Mouse (Mus musculus) heart, adult 18-20 months (tissue): ENCODE data around the gene Meis2. TPM values are rescaled to one million over a fixed set of nuclear protein-coding genes. Genes with fewer than 3 reads are reported as not detected.

Experiments used
- DNase-seq, 2 experiments: peaks; one replicate each; pipeline ENCODE4 v3.0.0; 2021 to 2022; ENCODE audit warnings: mixed read lengths in 1 of 2
- total RNA-seq, 2 experiments: library from RNA; stranded (reverse); gene quantifications; 2 replicates each; pipeline ENCODE4 v1.2.3; 2021

Meis2 gene
- total RNA-seq, 2 experiments from 2014 or later = 19.1 to 24.3 TPM

DNA sequence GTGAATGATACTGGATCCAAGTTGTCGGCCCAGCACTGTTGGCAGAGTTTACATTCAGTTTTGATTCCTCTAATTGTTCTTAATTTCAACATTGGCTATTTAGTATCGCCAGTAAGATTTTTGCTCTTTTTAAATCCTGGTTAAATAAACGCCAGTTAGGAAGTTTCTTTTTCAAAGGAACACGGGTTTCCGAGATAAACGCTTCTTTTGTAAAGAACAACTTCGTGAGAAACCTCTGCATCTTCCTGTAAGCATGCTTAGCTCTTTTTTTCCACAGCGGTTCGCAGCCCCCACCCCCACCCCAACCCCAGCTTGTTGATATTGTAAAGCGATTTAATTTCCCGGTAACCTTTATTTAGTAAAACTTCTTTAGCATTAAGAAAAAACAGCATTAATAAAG lies 2.8 kb upstream of the Meis2 start:
- DNase-seq = no peak

DNA sequence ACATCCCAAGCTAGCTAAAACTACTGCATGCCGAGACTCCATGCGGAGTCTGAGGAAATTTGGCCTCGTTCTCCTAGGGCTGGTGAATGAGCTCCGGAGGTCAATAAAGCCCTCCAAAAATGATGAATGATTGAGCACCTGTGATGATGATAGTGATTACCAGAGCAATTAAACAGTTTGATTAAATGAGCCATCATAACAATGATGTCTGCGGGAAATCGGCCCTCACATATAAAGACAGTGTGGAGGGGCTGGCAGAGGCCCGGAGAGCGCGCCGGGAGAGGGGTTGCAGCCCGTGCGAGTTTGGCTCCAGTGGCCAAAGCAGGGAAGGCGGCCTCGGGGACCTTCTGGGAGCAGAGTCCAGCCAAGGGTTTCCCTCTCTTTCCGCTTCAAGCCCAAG lies 2.1 kb upstream of the Meis2 start:
- peak; percentile 19 to 34 for DNase-seq

DNA sequence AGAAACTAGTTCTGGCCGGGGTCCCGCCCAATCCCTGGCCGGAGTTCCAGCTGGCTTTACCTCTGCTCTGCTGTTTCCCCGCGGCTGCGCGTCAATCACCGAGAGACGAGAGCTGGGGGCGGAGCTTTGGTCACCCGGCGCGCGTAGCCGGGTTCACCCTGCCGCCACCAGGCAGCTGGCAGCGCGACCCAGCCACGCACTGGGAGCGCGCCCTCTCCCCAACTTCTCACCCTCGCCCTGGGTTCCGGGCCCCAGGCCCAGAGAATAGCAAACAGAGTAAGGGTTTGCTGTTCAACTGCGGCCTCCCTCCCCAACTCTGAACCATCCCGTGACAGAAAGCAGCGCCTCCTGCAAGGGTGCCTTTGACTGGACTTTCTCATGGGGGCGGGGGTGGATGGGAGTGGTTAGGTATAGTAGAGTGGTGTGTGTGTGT lies 1.4 kb upstream of the Meis2 start:
- peak; percentile 93 for DNase-seq

DNA sequence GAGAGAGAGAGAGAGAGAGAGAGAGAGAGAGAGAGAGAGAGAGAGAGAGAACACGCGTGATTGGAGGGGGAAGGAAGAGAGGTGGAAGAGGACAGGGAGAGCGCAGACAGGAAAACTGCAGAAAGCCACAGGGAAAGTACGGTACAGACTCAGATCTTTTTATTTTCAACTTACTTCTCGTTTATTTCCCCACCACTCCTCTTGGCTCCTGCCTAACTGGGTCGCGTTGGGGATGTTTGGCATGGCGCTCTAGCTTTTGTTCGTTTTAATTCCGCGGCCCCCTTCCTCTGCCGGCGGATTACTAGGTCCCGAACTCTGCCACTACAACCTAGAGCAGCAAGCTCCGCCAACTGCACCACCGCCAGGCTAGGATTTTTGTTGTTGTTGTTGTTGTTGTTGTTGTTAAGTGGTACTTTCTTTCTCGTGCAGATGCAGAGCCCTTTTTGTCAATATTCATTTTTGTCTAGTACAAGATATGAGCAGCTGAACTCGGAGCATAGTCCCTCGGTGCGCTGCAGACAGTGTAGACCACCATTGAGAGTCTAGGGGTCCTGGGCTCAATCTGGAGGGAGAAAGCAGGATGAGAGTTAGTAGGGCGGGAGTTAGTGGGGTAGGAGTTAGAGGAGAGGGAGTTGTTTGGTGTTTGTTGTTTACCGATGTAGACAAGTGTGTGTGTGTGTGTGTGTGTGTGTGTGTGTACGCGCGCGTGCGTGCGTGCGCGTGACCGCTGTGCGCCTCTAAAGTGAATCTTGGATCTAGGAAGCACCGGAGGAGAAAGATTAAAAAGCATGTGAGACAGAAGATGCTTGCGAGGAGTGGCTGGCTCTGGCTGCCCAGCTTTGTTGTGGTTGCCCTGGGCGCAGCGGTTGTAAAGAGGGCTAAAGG lies 660 bp upstream of the Meis2 start:
- peak in 1 of 2 experiments; percentile 68 for DNase-seq

DNA sequence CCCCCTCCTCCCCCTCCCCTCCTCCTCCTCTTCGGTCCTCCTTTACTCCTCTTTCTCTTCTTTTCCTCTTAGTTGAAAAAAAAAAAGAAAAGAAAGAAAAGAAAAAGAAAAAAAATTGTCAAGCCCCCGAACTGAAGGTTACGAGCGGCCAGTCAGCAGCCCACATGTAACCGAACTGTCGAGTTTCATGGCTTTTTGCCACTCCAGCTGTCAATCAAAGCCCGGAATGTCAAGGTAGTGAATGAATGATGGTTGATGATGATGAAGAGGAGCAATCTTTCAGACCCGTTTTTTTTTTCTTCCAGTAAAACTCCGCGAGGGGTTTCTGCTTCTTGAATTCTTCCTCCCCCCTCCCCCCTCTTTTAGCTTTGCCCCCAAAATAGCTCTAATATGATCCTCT lies 582 bp downstream of the Meis2 start:
- DNase-seq = peak; percentile 46 to 72

DNA sequence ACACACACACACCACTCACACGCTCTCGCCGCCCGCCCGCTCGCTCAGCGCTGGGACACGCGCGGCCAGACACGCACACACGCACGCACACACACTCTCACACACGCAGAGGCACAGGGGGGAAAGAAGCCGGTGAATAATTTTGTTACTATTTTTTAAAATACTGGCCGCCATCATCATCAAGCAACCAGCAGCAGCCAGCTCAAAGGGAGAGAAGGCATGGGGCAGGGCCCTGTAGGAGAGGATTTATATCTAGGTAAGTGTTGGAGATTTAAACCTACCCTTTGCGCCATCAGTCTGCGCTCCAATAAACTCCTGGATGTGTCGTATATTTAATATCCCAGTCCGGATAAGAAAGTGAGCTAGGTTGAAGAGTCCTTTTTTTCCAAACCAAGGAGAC lies 1.1 kb downstream of the Meis2 start:
- DNase-seq = peak in 1 of 2 experiments; percentile 74

DNA sequence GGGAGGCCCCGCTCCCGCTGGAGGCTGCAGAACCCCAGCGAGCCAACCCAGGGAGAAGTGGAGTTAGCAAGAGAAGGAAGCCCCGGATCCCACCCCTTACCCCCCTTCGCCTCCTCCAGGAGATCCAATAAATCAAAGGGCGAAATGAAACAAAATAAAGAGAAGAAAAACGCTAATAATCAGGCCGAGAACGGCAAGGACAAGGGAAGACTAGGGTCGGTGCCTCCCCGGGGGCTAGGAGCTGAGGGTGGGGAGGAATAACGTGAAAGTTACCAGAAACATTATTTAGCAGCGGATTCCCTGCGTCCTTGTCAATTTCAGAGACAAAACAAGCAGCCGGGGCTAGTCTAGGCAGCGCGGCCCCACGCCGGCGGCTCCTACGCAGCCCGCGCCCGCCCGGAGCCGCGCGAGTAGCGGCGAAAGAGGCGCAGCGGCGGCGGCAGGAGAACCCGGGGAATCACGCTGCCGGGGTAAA lies 1.8 kb downstream of the Meis2 start:
- peak; percentile 46 to 74 for DNase-seq

DNA sequence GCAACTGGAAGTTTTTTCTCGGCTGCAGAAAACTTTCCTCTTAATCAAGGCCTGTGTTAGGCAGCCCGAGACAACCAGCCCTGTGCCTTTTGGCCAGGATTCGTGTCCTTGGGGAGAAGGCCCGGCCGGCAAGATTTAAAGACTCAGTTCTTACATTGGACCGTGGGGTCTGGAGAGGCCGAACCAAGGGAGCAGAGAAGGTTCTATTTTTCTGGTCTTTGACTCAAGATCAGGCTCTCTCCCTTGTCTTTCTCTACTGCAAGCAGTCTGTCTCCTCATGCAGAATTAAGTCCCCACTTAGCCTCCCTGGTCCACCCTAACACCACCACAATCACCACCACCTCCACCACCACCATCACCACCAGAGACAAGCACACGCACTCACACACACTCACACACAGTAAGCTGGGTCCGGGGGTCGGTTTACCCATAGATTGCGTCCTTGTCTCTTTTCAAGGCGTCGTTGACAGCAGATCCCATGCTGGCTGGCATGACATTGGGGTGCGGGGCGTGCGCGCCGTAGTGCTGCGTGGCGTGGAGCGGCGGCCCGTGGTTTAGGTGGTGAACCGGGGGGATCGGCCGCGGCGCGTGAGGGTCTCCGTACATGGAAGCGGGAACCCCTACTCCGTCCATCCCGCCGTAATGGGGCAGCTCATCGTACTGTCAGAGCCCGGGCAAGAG lies 2.7 kb downstream of the Meis2 start:
- peak; percentile 61 to 74 for DNase-seq

DNA sequence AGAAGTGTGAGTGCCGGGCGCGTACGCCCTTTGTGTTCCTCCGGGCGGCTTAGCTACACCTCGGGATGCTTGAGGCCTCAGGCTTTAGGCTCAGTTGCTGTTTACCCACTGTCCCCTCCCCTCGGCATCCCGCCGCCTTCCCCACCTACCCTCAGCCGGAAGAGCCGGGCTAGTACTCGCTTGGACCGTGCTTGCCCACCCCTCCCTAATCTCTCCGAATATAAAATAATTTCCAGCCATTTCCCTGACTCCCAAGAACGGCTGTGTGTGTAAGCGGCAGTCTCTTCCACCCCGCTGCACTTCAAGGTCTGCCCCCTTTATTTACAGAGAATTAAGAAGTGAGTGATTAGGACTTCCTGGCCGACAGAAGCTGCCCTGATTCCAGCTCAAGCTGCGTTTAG lies 3.4 kb downstream of the Meis2 start:
- DNase-seq = peak; percentile 65 to 71

DNA sequence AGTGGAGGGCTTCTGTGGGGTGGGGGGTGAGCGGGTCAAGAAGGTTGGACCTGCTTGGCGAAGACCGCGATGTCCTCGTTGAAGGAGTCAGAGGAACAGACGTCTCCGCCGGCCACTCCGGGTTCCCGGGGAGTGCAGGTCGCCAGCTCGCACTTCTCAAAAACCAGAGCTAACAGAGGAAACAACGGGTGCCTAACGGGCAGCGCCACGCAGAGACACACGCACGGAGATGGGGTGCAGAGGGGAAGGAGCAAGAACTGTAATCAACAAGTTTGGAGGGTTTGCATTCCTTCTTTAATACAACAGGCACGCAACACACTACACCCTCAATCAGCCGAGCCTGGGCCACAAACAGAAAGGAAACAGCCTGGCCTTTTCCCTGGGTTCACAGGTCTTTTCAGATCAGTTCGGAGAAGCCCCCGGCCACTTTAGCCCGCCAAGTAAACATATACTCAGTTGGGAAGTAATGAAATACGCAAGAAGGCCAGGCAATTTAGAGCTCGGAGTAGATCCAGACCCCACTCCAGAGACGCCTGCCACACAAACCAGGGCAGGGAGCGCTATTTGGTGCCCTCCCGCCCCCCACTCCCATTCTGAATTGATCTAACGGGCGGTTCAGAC lies 4.1 kb downstream of the Meis2 start:
- peak; percentile 41 to 73 for DNase-seq

DNA sequence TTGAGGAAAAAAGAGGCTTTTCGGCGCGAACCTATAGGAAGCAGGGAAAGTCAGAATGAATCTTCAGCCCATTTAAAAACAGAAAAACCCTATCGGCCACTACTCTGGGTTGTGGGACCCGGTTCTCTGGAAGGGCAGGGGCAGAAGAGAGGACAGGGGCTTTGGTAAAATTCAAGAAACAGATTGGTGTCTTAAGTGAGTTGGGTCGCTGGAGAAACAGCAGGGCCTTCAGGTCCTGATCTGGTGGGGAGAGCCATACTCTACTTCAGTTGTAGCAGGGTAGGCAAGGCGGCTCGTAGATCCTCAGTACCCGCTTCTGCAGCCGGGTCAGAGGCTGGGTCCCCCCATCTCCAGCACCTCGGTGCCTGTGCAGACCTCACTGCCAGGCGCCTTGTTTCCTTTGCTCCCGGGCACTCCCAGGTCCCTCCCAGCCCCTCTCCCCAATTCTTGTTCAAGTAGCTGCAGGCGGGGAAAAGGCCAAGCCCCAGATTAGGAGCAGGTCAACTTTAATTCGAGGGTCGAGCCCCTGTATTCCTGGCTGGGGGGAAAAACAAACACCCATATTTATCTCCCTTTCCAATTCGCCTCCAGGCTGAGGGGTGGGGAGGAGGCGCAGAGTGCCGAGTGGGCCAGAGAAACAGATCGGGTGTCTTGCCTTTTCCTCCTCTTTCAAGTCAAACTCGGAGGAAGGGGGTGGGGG lies 4.8 kb downstream of the Meis2 start:
- peak in 1 of 2 experiments; percentile 65 for DNase-seq

DNA sequence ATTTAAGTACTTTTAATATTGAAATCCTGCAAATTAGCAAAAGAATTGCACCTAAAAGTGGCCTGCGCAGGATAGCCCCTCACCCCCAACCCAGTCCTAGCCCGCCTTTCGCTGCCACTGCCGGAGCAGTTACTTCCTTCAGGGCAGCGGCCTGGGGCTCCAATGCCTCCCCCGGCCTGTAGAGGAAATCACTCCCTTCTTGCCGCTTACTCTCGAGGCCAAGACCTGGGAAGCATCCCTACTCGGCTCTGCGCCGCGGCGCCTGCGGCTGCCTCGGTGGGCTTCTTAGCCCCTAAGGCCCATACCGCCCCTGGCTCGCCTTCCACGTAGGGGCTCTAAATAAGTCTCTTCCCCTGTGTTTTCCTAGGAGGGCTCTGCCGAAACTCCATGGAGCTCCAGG lies 5.4 kb downstream of the Meis2 start:
- DNase-seq = peak in 1 of 2 experiments; percentile 49

DNA sequence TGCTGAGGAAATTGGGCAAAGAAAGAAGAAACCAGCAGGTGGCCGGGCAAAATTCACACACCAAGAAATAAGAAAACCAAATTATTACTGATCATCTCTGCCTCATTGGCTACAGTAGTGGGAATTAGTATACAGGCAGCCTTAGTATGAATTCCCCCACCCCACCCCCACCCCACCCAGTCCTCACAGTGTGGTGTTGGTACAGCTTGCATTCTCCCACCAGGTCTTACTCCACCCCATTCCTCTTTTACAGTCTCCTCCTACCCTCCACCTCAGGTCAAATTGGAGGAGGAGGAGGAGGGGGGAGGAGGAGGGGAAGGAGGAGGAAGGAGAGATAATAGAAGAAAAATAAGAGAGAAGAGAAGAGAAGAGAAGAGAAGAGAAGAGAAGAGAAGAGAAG lies 6.0 kb downstream of the Meis2 start:
- DNase-seq = no peak

DNA sequence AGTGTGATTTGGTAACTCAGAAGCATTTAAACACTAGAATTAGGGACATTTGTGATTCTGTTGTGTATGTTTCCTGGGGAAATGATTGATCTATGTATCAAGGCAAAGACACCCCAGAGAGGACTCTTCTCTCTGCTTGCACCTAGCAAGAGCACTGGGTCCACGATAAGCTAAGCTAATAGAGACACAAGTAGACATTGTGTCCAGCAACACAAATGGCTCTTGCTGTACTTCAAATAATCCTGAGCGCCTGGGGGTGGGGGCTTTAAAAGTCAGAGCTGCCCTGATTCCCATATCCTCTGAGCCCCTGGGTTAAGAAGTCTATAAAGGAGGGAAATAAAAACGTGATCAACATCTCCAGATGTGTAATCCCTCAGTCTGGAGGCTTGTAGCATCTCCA lies 6.6 kb downstream of the Meis2 start:
- no peak for DNase-seq

DNA sequence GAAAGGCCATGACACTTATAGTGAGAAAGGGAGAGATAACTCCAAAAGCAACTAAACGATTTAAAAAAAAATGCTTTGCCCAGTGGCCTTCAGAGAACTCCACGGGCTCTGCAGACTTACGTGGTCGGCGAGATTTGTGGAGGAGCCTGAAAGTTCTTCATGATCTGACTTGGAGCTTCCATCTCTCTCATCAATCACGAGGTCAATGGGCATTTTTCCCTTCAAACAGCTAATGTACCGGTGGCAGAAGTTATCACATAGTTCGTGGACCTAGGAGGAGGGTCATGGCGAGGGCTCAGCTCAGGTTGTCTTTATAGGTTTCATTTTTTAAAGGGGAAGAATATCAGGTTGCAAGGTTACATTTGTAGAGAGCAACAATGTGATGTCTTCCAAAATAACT lies 7.1 kb downstream of the Meis2 start:
- DNase-seq = no peak

DNA sequence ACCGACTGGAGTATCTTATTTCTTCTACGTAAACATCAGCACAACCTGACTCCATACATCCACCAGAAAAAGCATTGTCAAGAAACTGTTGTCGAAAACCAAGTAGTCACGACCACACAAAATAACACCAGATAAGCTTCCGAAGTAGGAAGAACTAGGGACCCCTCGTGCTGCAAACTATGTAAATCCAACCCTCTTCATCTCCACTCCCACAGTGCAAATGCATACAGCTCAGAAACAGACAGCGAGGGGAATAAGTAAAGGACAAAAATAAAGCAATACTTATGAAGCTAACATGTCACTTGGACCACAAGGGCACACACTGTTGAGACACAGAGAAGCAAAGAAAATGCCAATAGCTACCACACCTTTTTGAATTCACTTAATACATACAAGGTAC lies 8.8 kb downstream of the Meis2 start:
- DNase-seq = no peak

DNA sequence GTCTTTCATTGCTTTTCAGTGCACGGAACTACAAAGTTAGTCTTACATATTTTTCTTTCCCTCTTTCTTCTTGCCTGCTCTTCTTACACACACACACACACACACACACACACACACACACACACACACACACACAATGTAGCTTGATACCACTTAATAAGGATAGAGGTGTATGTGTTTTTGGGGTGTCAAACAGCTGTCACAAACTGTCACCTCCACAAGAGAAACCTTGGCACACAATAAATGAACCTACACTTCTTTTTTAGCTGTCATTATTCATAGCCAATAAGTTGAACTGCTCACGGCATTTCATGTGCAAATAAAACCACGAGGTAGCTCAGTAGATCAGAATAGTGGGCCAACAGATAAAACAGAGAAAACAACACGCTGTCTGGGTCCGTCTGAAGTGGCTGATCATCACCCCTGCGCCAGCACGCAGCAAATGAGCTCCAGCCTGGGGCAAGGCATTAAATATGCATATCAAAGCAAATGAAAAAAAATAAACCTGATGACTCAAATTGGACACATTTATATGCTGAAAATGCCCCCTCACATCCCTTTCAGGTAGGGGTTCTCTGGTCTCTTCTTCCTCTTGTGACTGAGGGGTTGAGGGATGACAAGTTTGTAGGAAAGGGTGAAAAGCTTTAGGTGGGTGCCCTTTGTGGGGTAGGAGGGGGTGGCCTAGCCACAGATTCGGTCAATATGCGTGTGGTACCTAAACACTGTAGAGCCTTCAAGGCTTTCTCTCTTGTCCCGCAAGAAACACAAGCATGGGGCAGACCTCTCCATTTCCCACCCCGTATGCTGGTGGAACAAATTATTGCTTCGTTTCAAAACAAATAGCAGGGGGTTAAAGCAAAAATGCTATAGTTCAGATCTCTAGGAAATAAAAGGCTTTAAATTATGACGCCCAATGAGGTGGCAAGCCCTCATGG lies 9.7 kb downstream of the Meis2 start:
- no peak for DNase-seq

DNA sequence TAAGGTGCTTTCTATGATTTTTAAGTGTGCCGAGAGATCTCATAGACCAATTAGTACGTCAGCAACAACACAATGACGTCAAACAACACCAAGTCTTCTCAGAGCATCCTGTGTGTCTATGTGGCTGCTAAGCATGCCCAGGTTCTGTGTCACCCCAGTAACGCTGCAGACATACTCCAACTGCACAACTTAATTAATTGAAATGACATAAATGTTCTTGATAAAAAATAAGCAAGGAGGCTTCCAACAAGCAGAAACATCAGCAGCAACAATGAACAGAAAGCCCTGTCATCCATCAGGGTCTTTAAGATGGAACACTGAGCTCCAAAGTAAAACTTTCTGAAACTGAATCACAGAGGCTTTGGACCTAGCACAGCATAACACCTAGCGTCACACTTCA lies 11.7 kb downstream of the Meis2 start:
- no peak for DNase-seq

DNA sequence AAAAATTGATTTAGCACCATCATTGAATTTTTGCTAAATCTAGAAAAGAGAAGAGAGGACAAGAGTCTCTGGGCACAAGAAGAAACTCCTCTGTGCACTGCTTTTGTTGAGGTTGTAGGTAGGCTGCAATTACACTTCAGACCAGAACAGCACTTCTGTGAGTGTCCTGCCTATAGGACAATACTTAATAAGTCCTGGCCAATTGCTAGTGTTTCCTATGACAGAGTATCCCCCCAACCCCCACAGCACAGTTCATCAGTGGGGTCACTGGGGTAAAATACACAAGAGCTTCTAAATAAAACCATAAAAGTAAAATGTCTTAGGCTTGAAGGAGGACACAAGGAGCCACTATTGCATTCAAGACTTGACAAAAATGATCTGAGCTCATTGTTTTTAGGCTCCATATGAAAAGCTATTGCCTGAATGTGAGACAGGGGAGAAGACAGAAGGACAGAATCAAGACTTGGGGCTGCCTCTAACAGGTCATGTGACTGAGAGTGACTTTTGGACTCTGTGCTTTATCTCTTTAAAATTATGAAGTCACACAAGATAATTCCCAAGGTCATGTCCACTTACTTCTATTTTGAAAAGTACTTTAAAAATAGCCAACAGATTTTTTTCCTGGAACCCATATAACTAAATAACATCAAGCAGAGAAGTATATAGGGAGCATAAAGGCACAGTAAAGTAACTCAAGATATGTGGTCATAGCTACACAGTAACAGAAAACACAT lies 12.8 kb downstream of the Meis2 start:
- no peak for DNase-seq

DNA sequence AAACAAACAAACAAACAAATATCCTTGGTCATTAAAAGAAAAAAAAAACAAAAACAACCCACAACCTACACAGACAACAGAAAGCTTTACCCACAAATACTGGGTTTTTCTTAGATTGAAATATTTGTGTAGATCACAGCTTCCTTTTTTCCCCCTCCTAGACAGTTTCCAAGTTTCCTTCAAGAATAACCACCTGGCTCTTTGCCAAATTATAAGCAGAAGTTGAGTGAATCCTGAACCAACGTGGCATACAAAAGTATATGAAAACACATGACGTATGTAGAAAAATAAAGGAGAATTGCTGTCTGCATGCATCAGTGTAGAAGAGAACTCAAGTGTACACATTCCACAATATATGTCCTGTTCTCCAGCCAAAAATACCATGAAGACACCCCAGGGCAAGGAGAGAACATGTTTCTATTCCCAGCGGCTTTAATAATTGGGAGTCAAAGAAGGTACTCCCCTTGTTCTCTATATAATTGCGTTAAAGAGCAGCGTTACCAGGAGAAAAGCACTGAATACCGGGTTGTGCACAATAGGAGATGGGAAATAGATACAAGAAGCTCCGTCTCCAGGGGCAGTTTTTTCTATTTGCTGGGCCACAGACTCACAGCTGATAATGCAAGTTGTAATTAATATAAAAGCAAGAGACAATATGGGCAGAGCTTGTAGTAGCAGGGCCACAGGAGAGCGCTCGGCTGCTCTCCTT lies 13.6 kb downstream of the Meis2 start:
- no peak for DNase-seq
